Mouse (Mus musculus) telencephalon, adult 2 months (tissue): Measurements from ENCODE around the gene Zdhhc6.
A peak's percentile ranks its signal among the peaks of the same experiment; 100 is the strongest.

Source experiments
- DNase-seq: peaks from one replicate; pipeline ENCODE4 v3.0.0-alpha.2; 2011; ENCODE audit warnings: low read depth, low spot score

The Zdhhc6 gene

DNA sequence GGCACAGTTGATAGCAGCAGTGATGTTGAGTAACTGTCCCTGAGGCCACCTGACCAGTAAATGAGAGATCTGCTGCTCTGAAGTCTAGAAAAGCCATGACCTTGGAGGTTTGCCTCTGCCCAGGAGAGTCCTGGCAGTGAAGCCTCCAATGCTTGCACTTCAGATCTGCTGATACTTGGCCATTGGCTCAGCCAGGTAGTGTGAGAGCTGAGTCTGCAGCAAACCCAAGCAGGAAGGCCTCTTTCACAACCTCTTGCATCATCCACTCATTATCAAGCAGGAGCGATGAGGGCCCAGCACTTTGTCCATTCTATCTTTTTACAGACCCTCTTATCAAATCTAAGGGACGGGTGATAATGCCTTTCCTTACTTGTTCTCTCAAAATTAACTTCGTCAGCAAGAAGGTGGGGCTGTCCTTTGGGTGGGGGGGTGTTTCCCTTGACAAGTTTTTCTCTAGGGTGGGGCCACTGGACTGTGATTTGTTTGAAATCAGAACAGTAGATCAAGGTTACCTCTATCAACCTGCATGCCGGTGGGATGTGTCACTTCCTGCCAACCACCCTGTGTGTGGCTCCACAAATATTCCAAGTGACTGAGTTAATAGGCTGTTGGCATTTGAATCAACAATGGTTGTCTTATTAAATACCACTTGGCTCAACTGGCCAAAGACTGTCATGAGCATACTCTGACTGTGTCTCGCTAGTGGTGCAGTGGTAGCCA is 58.0 kb downstream of the Zdhhc6 start:
- no peak for DNase-seq

DNA sequence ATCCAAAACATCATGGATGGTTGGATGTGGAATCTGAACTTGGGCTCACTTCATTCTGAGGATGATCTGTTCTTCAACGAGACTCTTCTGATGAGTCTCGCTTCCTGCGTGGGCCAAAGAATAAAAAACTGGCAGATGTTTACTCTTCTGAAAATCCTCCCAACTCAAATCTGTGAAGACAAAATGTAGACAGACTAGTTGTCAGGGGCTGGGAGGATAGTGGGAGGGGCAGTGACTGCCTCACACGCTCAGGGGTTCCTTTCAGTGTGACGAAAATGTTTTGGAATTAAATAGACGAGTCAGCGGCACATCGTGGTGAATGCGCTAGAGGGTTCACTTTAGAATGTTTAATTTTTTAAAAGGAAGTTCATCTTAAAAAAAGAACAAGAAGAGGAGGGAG is 59.7 kb downstream of the Zdhhc6 start:
- DNase-seq = peak; percentile 55

DNA sequence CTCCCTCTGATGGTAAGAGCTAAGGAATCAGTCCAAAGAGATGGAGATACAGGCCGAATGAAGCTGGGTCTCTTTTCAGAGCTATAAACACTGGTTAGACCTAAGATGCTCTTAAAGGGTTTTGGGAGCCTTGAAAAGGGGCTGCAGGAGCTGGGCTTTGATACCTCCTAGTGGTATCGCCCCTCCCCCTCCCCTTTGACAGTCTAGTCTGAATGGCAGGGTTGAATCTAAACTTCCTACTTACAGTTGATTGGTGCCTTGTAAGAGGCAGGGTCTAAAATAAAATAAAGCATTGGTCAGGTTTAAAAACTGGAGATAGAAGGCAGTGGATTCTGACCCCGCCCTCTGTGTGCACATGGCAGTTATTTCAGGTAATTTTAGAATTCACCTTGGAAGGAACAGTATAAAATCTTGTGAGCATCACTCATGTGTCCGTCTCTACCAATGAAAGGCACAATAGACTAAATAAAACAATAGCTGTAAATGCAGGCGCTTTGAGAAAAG is 61.3 kb downstream of the Zdhhc6 start:
- DNase-seq = no peak

GRCm38 (mm10) chr19:55253570-55254441 is 62.0 kb downstream of the Zdhhc6 start:
- DNase-seq = peak; percentile 59

- no peak for DNase-seq
Measured at GRCm38 (mm10) chr19:55253239-55253569, 62.6 kb downstream of the Zdhhc6 start.

DNA sequence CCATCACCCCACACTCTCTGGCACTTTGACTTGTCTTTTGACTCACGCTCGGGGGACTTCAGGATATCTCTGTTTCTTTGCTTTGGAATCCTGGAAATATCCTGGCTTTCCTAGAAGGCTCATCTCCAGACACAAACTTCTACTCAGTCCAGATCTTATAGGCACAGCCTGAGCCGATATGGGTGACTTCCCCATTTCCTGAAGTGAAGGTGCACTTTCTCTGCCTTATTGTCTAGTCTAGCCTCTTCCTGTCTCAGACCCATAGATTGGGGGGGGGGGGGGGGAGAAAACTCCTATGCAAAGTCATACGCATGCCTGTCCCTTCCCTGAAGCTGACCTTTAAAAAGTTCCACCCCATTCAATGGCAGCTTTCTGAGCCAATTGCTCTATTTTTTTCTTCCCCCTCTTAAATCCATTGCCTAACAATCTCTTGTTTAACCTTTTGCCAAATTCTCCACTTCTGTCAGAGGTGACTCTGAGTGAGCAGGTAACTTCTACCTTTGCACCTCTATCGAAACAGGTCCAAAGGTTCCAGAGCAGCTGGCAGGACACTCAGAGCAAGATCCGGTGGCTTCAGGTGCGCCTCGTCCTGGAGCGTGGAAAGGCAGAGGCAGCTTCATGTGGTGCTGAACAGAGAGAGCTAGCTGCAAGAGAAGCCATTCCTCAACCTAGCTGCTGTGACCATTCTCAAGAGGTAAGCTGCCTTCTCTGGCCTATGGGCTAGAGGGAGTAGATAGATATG is 64.3 kb downstream of the Zdhhc6 start, which contains the start of gene Acsl5:
Gene Acsl5, plus strand, starts transcription at position 556 of the 742 bp plus-strand sequence.
- DNase-seq = no peak

GRCm38 (mm10) chr19:55250451-55250850 is 65.4 kb downstream of the Zdhhc6 start:
- DNase-seq = no peak

DNA sequence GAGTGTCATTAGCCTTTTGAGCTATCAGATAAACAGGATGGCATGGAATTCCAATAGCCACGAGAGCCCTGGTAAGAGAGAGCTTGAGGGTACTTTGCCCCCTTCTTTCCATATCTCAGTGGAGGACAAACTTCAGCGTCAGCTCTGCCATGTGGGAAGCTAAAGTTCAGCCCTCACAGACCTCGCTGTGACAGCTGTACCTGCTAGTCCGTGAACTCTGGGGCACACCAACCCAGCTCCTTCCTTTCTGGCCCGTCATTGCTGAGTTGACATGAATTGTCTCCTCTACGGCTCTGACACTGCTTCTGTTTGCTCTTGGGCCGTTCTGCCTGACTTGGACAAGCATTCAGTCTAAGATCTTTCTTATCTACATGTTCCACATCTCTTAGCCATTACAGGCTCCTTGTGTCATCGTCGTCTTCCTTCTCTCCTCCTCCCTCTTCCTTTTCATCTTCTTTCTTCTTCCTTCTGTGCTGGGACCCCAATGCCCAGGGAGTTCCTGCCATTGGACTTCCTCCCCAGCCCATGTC is 67.8 kb downstream of the Zdhhc6 start:
- DNase-seq = no peak

DNA sequence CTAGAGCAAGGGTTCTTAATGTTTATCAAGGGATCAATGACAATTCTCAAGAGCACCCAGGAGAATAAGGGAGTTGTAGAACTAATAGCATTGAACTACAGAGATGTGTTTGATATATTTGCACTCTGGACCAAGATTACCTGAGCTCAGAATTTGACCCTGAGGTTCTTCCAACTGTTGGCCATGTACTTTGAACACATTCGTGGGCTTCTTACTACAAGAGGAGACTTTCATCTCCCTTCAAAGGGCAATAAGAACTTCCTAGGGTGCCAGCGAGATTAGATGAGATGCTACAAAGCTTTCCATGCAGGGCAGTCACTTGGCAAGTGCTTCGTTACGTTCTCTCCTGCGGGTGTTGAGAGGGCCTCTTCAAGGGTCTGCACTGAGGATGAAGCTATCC is 68.3 kb downstream of the Zdhhc6 start:
- DNase-seq = no peak

DNA sequence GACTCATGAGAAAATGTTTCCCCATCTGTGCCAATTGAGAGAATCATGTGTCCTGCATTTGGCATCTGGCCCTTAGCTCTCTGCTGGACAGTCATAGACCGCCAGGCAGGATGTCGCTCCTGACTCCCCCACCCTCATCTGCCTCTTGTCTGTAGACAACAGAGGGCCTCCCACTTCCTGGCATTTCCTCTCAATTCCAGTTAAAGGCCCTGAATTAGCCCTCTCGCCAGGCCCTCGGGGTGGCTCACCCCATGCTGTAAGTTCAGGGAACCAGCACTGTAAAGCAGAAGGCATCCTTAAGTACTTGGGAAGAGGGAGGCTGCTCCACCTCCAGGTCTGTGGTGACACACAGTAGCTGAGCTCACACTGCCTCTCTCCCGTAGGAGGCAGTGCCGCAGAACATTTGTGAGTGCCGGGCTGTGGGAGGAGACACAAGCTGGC is 71.0 kb downstream of the Zdhhc6 start:
- peak; percentile 87 for DNase-seq

GRCm38 (mm10) chr19:55241186-55241645 is 74.6 kb downstream of the Zdhhc6 start, which contains the start of gene Gucy2g:
Gene Gucy2g (minus strand): TSS chr19:55241236.
- DNase-seq = no peak

DNA sequence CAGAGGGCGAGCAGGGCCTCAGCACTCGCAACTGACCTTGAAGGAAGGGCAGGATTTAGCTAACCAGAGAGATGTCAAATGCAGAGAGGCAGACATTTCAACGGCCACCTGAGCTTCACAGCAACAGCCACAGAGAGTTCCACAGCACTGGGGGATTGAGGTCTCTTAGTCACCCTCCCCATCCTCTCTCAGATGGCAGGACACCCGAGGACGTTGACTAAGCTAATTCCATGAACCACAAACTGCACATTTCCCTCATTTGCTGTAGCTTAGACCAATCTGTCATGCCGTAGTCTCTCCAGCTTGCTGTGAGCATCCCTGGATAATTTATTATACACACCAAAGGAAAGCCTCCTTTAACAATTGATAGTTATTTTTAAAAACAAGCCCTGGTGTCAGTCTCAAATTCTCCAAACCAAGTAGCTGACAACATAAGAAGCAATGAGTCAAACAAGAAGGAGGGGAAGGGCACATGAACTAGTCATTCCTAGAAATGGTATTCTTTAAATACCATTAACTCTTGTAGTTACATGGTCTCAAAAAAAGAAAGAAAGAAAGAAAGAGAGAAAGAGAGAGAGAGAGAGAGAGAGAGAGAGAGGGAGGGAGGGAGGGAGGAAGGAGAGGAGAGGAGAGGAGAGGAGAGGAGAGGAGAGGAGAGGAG is 75.9 kb downstream of the Zdhhc6 start:
- no peak for DNase-seq

DNA sequence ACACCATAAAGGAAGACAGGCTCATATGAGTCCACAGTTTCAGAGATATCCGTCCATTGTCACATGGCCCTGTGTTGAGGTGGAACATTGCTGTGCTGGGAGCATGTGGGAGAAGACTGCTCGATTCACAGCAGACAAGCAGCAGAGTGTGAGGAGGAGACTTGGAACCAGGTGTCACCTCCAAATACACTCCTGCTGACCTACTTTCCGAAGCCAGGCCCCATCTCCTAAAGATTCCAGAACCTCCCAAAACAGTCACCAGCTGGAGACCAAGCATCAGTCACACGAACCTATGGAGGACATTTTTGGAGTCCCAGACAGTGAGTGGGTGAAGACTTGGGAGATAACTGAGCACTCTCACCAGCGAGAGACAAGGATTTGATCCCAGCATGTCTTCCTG is 79.3 kb downstream of the Zdhhc6 start:
- DNase-seq = peak; percentile 81

DNA sequence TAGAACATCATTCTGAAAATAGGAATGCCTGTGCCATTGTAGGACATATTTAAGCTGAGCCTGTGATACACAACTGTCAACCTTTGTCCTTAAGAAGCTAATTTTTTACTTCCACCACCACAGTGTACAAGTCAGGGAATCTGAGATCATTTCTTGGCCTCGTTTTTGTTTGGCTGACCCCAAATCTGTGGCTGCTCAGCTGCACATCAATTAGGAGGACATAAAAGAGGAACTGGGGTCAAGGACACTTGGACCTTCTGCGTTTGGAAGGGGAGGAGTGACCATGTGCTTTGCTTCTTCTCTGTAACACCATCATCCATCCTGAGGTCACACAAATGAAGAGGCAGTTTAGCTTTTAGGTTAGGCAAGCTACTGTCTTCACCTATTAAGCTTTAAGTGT is 79.8 kb downstream of the Zdhhc6 start:
- DNase-seq = no peak

GRCm38 (mm10) chr19:55232136-55232535 is 83.7 kb downstream of the Zdhhc6 start:
- no peak for DNase-seq

DNA sequence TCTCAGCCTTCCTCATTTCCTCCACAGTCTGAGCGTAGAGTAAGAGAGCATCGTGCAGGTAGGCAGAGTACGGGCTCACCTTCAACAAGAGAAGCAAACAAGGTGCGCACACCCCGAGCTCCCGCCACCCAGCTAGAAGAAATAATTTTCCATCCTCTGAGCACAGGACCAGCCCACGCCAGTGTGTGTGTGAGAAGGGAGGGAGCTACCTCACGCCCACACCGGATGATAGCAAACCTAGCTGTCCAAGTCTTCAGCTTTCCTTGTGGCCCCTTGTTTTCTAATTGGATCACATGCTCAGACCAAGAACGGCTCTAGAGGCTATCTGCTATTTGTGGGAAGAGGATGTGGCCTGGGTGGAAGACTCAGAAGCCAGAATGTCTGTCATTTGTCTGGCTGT is 84.8 kb downstream of the Zdhhc6 start:
- DNase-seq = no peak

- DNase-seq = no peak
Measured at GRCm38 (mm10) chr19:55227135-55227534, 88.7 kb downstream of the Zdhhc6 start.

DNA sequence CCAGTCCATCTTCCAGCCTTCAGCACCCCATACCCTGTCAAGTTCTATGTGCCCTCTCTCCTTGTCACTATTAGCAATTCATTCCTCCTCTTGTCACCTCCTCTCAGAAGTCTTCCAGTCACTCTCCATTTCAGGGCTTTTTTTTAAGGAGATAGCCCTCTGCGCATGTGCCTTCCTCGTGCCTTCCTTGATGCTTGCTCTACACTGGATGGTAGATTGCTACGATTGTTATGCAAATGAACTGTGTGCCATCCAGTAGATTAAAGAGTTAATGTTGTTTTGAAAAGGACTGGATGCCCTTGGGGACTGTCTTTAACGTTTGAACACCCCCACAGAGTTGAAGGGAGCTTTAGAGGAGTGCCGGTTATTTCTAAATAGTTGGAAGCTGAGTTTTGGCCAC is 89.2 kb downstream of the Zdhhc6 start:
- no peak for DNase-seq

DNA sequence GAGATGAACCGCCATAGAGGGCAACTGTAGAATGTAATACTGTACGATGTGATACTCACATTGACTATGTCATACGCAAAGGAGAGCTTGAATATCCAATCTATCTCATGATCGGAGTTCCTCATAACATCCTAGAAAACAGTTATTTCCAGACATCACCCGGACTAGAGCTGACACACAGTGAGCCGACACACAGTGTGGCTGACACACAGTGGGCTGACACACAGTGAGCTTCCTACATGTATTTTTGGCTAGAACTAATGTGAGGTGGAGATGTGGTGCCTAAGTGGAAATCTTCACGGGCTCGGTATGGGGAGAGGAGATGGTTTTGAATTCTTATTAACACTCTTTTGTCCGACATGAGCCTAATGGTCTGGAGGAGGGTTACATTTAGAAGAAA is 93.6 kb downstream of the Zdhhc6 start:
- DNase-seq = no peak
